Mouse (Mus musculus) CH12.LX (cell line): ENCODE measurements around the gene Foxm1.

Experiments
- BHLHE40 ChIP-seq: IDR thresholded peaks from 2 replicates; pipeline ENCODE4 v1.6.1; 2011; ENCODE audit warnings: mild to moderate bottlenecking, low read depth, low read length, improper control_type of control experiment
- CTCF ChIP-seq, 2 experiments: IDR thresholded peaks in 1 of 2; conservative IDR thresholded peaks in 1 of 2; 2 replicates each; pipeline ENCODE4 v1.5.1; 2011 to 2012; ENCODE audit warnings: low read depth in 2 of 2, low read length in 2 of 2, improper control_type of control experiment in 1 of 2, inconsistent platforms in 1 of 2, mild to moderate bottlenecking in 1 of 2, moderate library complexity in 1 of 2
- HCFC1 ChIP-seq: IDR thresholded peaks from 2 replicates; pipeline ENCODE4 v1.6.1; 2012; ENCODE audit warnings: low read depth, mild to moderate bottlenecking, inconsistent platforms, low read length, improper control_type of control experiment
- MXI1 ChIP-seq: IDR thresholded peaks from 2 replicates; pipeline ENCODE4 v1.6.1; 2011; ENCODE audit warnings: mild to moderate bottlenecking, low read depth, low read length, improper control_type of control experiment
- NELFE ChIP-seq: IDR thresholded peaks from 2 replicates; pipeline ENCODE4 v1.6.1; 2011; ENCODE audit warnings: low read depth, low read length, improper control_type of control experiment
- POLR2AphosphoS2 ChIP-seq: IDR thresholded peaks from 2 replicates; pipeline ENCODE4 v1.6.1; 2011; ENCODE audit warnings: low read depth, low read length, improper control_type of control experiment
- USF1 ChIP-seq: IDR thresholded peaks from 2 replicates; pipeline ENCODE4 v1.6.1; 2014; ENCODE audit warnings: low read depth, mild to moderate bottlenecking, inconsistent platforms, low read length, improper control_type of control experiment

GRCm38 (mm10) chr6:128423496-128424268 lies 60.9 kb downstream of the Foxm1 start:
- TF ChIP-seq HCFC1 (no peak), MXI1 (no peak), USF1 (no peak), NELFE (no peak), CTCF (conservative IDR thresholded peaks at IDR 0.05 in 1 of 2, IDR thresholded peaks at IDR 0.05 in 1 of 2; ENCODE audit: low read depth in 2 of 2, low read length in 2 of 2) (no peak), BHLHE40 (no peak), POLR2AphosphoS2 (no peak)
